Mouse (Mus musculus): Measurements from ENCODE around the gene Spag8. TPM values are rescaled to one million over a fixed set of nuclear protein-coding genes. Genes with fewer than 3 reads are reported as not detected.

Gene Spag8
- total RNA-seq, 4 experiments from 2014 or later = 0.58 to 2.3 (median 1.4) TPM

Small RNA genes lying within 50 kb of the gene (microRNA-seq; reads per million reads assigned to microRNA genes)
- 0.18 to 0.34 reads per million in 2 experiments for gene Gm25262

Other genes with a start within 250 kb of the Spag8 start
- not detected for gene Fam166b, start 224.5 kb downstream of the Spag8 start, total RNA-seq (2022)
- 10 to 100 TPM; 55.1 to 64.9 (median 59.3) TPM for gene Tesk1, start 211.7 kb downstream of the Spag8 start, total RNA-seq (2022)
- gene Cd72, start 199.0 kb downstream of the Spag8 start, total RNA-seq (2022) = 1 to 10 TPM; 1.6 to 5.6 (median 4.9) TPM
- under 1 TPM in 1 of 4 experiments, not detected in 3; 0.48 TPM for gene Sit1, start 169.9 kb downstream of the Spag8 start, total RNA-seq (2022)
- gene Ccdc107, start 160.7 kb downstream of the Spag8 start, total RNA-seq (2022) = 10 to 100 TPM; 60.5 to 81.9 (median 64.0) TPM
- 1 to 10 TPM in 2 of 4 experiments, under 1 TPM in 2; 0.73 to 2.0 (median 1.2) TPM for gene Arhgef39, start 153.9 kb downstream of the Spag8 start, total RNA-seq (2022)
- gene Car9, start 146.6 kb downstream of the Spag8 start, total RNA-seq (2022) = under 1 TPM in 3 of 4 experiments, not detected in 1; 0.32 to 0.68 (median 0.56) TPM
- 10 to 100 TPM; 32.3 to 89.4 (median 52.6) TPM for gene Tpm2, start 129.8 kb downstream of the Spag8 start, total RNA-seq (2022)
- gene Creb3, start 91.3 kb downstream of the Spag8 start, total RNA-seq (2022) = 100 to 1,000 TPM; 141 to 201 (median 150) TPM
- 100 to 1,000 TPM; 249 to 319 (median 289) TPM for gene Tln1, start 90.9 kb downstream of the Spag8 start, total RNA-seq (2022)
- gene Rgp1, start 74.9 kb downstream of the Spag8 start, total RNA-seq (2022) = 10 to 100 TPM; 41.0 to 66.1 (median 56.9) TPM
- gene Gba2, start 74.7 kb downstream of the Spag8 start, total RNA-seq (2022) = 10 to 100 TPM; 11.1 to 19.1 (median 15.7) TPM
- gene Msmp, start 69.1 kb downstream of the Spag8 start, total RNA-seq (2022) = 1 to 10 TPM; 2.0 to 2.7 (median 2.4) TPM
- 10 to 100 TPM; 29.6 to 78.6 (median 54.0) TPM for gene Npr2, start 21.7 kb downstream of the Spag8 start, total RNA-seq (2022)
- gene Hint2, start 2.9 kb upstream of the Spag8 start, total RNA-seq (2022) = 100 to 1,000 TPM in 1 of 4 experiments, 10 to 100 TPM in 3; 80.8 to 112 (median 97.8) TPM
- 10 to 100 TPM in 2 of 4 experiments, 1 to 10 TPM in 2; 6.0 to 10.9 (median 8.3) TPM for gene Tmem8b, start 15.4 kb upstream of the Spag8 start, total RNA-seq (2022)
- gene Fam221b, start 15.6 kb upstream of the Spag8 start, total RNA-seq (2022) = under 1 TPM; 0.14 to 0.67 (median 0.41) TPM
- gene Olfr70, start 47.2 kb upstream of the Spag8 start, total RNA-seq (2022) = not detected
- gene Olfr71, start 56.7 kb upstream of the Spag8 start, total RNA-seq (2022) = not detected
- 1 to 10 TPM; 1.4 to 4.8 (median 2.6) TPM for gene Hrct1, start 73.6 kb upstream of the Spag8 start, total RNA-seq (2022)
- 1 to 10 TPM; 1.6 to 2.3 (median 1.9) TPM for gene Spaar, start 76.4 kb upstream of the Spag8 start, total RNA-seq (2022)
- not detected for gene Olfr159, start 117.4 kb upstream of the Spag8 start, total RNA-seq (2022)
- gene Olfr156, start 170.3 kb upstream of the Spag8 start, total RNA-seq (2022) = not detected
- gene Olfr157, start 186.6 kb upstream of the Spag8 start, total RNA-seq (2022) = not detected
- gene Olfr155, start 198.0 kb upstream of the Spag8 start, total RNA-seq (2022) = not detected
- gene Reck, start 221.9 kb upstream of the Spag8 start, total RNA-seq (2022) = 10 to 100 TPM; 21.6 to 45.0 (median 32.0) TPM

Data from adrenal gland, adult 8-10 months (tissue).